Mouse (Mus musculus): ENCODE results near the gene Arrdc2. TPM values are rescaled to one million over a fixed set of nuclear protein-coding genes. Genes with fewer than 3 reads are reported as not detected.

Arrdc2 gene
- polyA plus RNA-seq, 1 experiment, result 12.1 TPM

GRCm38 (mm10) chr8:70790846-70791245 is 48.7 kb downstream of the Arrdc2 start:
- Histone ChIP-seq H3K27ac (ENCODE audit: insufficient read depth, low read length) (no peak overlapping the region), H3K4me1 (ENCODE audit: control insufficient read depth, insufficient read depth, low read length) (no peaks in the 10 kb centered on the region), H3K9ac (ENCODE audit: low read depth, poor library complexity, severe bottlenecking) (no peak overlapping the region), H3K27me3 (ENCODE audit: control insufficient read depth, insufficient read depth, low read length, poor library complexity, severe bottlenecking) (no peaks in the 10 kb centered on the region), H3K9me3 (replicated peaks; ENCODE audit: control insufficient read depth, insufficient read depth, low read length, poor library complexity, severe bottlenecking) (no peaks in the 10 kb centered on the region), H3K36me3 (ENCODE audit: control insufficient read depth, insufficient read depth, low read length, poor library complexity, severe bottlenecking) (no peaks in the 10 kb centered on the region), H3K4me3 (ENCODE audit: low read depth, low read length) (no peak overlapping the region)
- TF ChIP-seq POLR2A (IDR thresholded peaks at IDR 0.05; ENCODE audit: insufficient read depth, low read length), result no peak
- no peak for TF ChIP-seq CTCF (IDR thresholded peaks at IDR 0.05; ENCODE audit: low read depth, low read length)
- TF ChIP-seq EP300 (IDR thresholded peaks at IDR 0.05; ENCODE audit: insufficient read depth, low read depth, low read length), result no peak

GRCm38 (mm10) chr8:70789046-70789445 is 50.5 kb downstream of the Arrdc2 start:
- Histone ChIP-seq H3K9ac (ENCODE audit: low read depth, poor library complexity, severe bottlenecking) (no peak overlapping the region), H3K9me3 (replicated peaks; ENCODE audit: control insufficient read depth, insufficient read depth, low read length, poor library complexity, severe bottlenecking) (no peaks in the 10 kb centered on the region), H3K36me3 (ENCODE audit: control insufficient read depth, insufficient read depth, low read length, poor library complexity, severe bottlenecking) (no peaks in the 10 kb centered on the region), H3K4me1 (ENCODE audit: control insufficient read depth, insufficient read depth, low read length) (no peaks in the 10 kb centered on the region), H3K27ac (ENCODE audit: insufficient read depth, low read length) (no peak overlapping the region), H3K27me3 (ENCODE audit: control insufficient read depth, insufficient read depth, low read length, poor library complexity, severe bottlenecking) (no peaks in the 10 kb centered on the region), H3K4me3 (ENCODE audit: low read depth, low read length) (no peak overlapping the region)
- TF ChIP-seq POLR2A (IDR thresholded peaks at IDR 0.05; ENCODE audit: insufficient read depth, low read length) (no peak), CTCF (IDR thresholded peaks at IDR 0.05; ENCODE audit: low read depth, low read length) (no peak), EP300 (IDR thresholded peaks at IDR 0.05; ENCODE audit: insufficient read depth, low read depth, low read length) (no peak)

- Histone ChIP-seq H3K9ac (ENCODE audit: low read depth, poor library complexity, severe bottlenecking) (no peak overlapping the region), H3K27me3 (ENCODE audit: control insufficient read depth, insufficient read depth, low read length, poor library complexity, severe bottlenecking) (no peaks in the 10 kb centered on the region), H3K9me3 (replicated peaks; ENCODE audit: control insufficient read depth, insufficient read depth, low read length, poor library complexity, severe bottlenecking) (no peaks in the 10 kb centered on the region), H3K4me3 (ENCODE audit: low read depth, low read length) (peak overlapping the region; percentile 2; the same call in 1 of the 2 replicates), H3K27ac (ENCODE audit: insufficient read depth, low read length) (no peak overlapping the region), H3K36me3 (ENCODE audit: control insufficient read depth, insufficient read depth, low read length, poor library complexity, severe bottlenecking) (no peaks in the 10 kb centered on the region), H3K4me1 (ENCODE audit: control insufficient read depth, insufficient read depth, low read length) (no peaks in the 10 kb centered on the region)
- TF ChIP-seq CTCF (IDR thresholded peaks at IDR 0.05; ENCODE audit: low read depth, low read length) (no peak), EP300 (IDR thresholded peaks at IDR 0.05; ENCODE audit: insufficient read depth, low read depth, low read length) (no peak), POLR2A (IDR thresholded peaks at IDR 0.05; ENCODE audit: insufficient read depth, low read length) (no peak)
Observed at GRCm38 (mm10) chr8:70787941-70788667, 51.4 kb downstream of the Arrdc2 start.

GRCm38 (mm10) chr8:70787051-70787445 is 52.5 kb downstream of the Arrdc2 start:
- TF ChIP-seq EP300 (IDR thresholded peaks at IDR 0.05; ENCODE audit: insufficient read depth, low read depth, low read length), result no peak
- no peak for TF ChIP-seq POLR2A (IDR thresholded peaks at IDR 0.05; ENCODE audit: insufficient read depth, low read length)
- no peak for TF ChIP-seq CTCF (IDR thresholded peaks at IDR 0.05; ENCODE audit: low read depth, low read length)
- Histone ChIP-seq H3K4me3 (ENCODE audit: low read depth, low read length) (no peak overlapping the region), H3K9me3 (replicated peaks; ENCODE audit: control insufficient read depth, insufficient read depth, low read length, poor library complexity, severe bottlenecking) (no peaks in the 10 kb centered on the region), H3K9ac (ENCODE audit: low read depth, poor library complexity, severe bottlenecking) (no peak overlapping the region), H3K27ac (ENCODE audit: insufficient read depth, low read length) (no peak overlapping the region), H3K4me1 (ENCODE audit: control insufficient read depth, insufficient read depth, low read length) (no peaks in the 10 kb centered on the region), H3K36me3 (ENCODE audit: control insufficient read depth, insufficient read depth, low read length, poor library complexity, severe bottlenecking) (no peaks in the 10 kb centered on the region), H3K27me3 (ENCODE audit: control insufficient read depth, insufficient read depth, low read length, poor library complexity, severe bottlenecking) (no peaks in the 10 kb centered on the region)

- H3K9ac ChIP-seq (ENCODE audit: low read depth, poor library complexity, severe bottlenecking), result no peak overlapping the region
- H3K27me3 ChIP-seq (ENCODE audit: control insufficient read depth, insufficient read depth, low read length, poor library complexity, severe bottlenecking), result no peaks in the 10 kb centered on the region
- no peak overlapping the region for H3K27ac ChIP-seq (ENCODE audit: insufficient read depth, low read length)
- no peaks in the 10 kb centered on the region for H3K9me3 ChIP-seq (replicated peaks; ENCODE audit: control insufficient read depth, insufficient read depth, low read length, poor library complexity, severe bottlenecking)
- H3K4me3 ChIP-seq (ENCODE audit: low read depth, low read length), result no peak overlapping the region
- no peaks in the 10 kb centered on the region for H3K36me3 ChIP-seq (ENCODE audit: control insufficient read depth, insufficient read depth, low read length, poor library complexity, severe bottlenecking)
- H3K4me1 ChIP-seq (ENCODE audit: control insufficient read depth, insufficient read depth, low read length), result no peaks in the 10 kb centered on the region
- no peak for TF ChIP-seq POLR2A (IDR thresholded peaks at IDR 0.05; ENCODE audit: insufficient read depth, low read length)
- TF ChIP-seq CTCF (IDR thresholded peaks at IDR 0.05; ENCODE audit: low read depth, low read length), result no peak
- no peak for TF ChIP-seq EP300 (IDR thresholded peaks at IDR 0.05; ENCODE audit: insufficient read depth, low read depth, low read length)
Observed at GRCm38 (mm10) chr8:70786291-70787050, 53.0 kb downstream of the Arrdc2 start.

Other genes starting within 250 kb of the Arrdc2 start
- 61.5 and 72.3 TPM in 2 replicates for gene Isyna1, start 245.3 kb downstream of the Arrdc2 start, polyA plus RNA-seq (2011; ENCODE audit: insufficient read depth, insufficient read length, low read depth, missing spikeins)
- gene Ssbp4, start 230.8 kb downstream of the Arrdc2 start, polyA plus RNA-seq (2011; ENCODE audit: insufficient read depth, insufficient read length, low read depth, missing spikeins), result 49.9 and 50.2 TPM in 2 replicates
- gene Lrrc25, start 223.6 kb downstream of the Arrdc2 start, polyA plus RNA-seq (2011; ENCODE audit: insufficient read depth, insufficient read length, low read depth, missing spikeins), result not detected in 2 replicates
- 1.9 and 2.1 TPM in 2 replicates for gene Gdf15, start 207.3 kb downstream of the Arrdc2 start, polyA plus RNA-seq (2011; ENCODE audit: insufficient read depth, insufficient read length, low read depth, missing spikeins)
- gene Pgpep1, start 179.3 kb downstream of the Arrdc2 start, polyA plus RNA-seq (2011; ENCODE audit: insufficient read depth, insufficient read length, low read depth, missing spikeins), result 30.2 and 44.4 TPM in 2 replicates
- 211 TPM in 2 replicates for gene Lsm4, start 166.5 kb downstream of the Arrdc2 start, polyA plus RNA-seq (2011; ENCODE audit: insufficient read depth, insufficient read length, low read depth, missing spikeins)
- 56.6 and 66.4 TPM in 2 replicates for gene Jund, start 140.8 kb downstream of the Arrdc2 start, polyA plus RNA-seq (2011; ENCODE audit: insufficient read depth, insufficient read length, low read depth, missing spikeins)
- not detected in 2 replicates for gene Iqcn, start 136.3 kb downstream of the Arrdc2 start, polyA plus RNA-seq (2011; ENCODE audit: insufficient read depth, insufficient read length, low read depth, missing spikeins)
- gene Gm3336, start 121.2 kb downstream of the Arrdc2 start, polyA plus RNA-seq (2011; ENCODE audit: insufficient read depth, insufficient read length, low read depth, missing spikeins), result 0.99 and 2.5 TPM in 2 replicates
- 1.9 and 2.3 TPM in 2 replicates for gene Pde4c, start 116.0 kb downstream of the Arrdc2 start, polyA plus RNA-seq (2011; ENCODE audit: insufficient read depth, insufficient read length, low read depth, missing spikeins)
- gene Rab3a, start 85.0 kb downstream of the Arrdc2 start, polyA plus RNA-seq (2011; ENCODE audit: insufficient read depth, insufficient read length, low read depth, missing spikeins), result 6.2 and 6.3 TPM in 2 replicates
- 17.7 and 19.1 TPM in 2 replicates for gene Mpv17l2, start 78.8 kb downstream of the Arrdc2 start, polyA plus RNA-seq (2011; ENCODE audit: insufficient read depth, insufficient read length, low read depth, missing spikeins)
- 20.1 and 25.1 TPM in 2 replicates for gene Pik3r2, start 63.0 kb downstream of the Arrdc2 start, polyA plus RNA-seq (2011; ENCODE audit: insufficient read depth, insufficient read length, low read depth, missing spikeins)
- gene Mast3, start 34.7 kb downstream of the Arrdc2 start, polyA plus RNA-seq (2011; ENCODE audit: insufficient read depth, insufficient read length, low read depth, missing spikeins), result 9.1 and 10.9 TPM in 2 replicates
- gene Il12rb1, start 31.3 kb downstream of the Arrdc2 start, polyA plus RNA-seq (2011; ENCODE audit: insufficient read depth, insufficient read length, low read depth, missing spikeins), result 1.1 and 2.0 TPM in 2 replicates
- gene Kcnn1, start 23.5 kb upstream of the Arrdc2 start, polyA plus RNA-seq (2011; ENCODE audit: insufficient read depth, insufficient read length, low read depth, missing spikeins), result 3.2 and 3.5 TPM in 2 replicates
- gene Ccdc124, start 34.2 kb upstream of the Arrdc2 start, polyA plus RNA-seq (2011; ENCODE audit: insufficient read depth, insufficient read length, low read depth, missing spikeins), result 62.8 and 67.2 TPM in 2 replicates
- gene Slc5a5, start 53.0 kb upstream of the Arrdc2 start, polyA plus RNA-seq (2011; ENCODE audit: insufficient read depth, insufficient read length, low read depth, missing spikeins), result 13.3 TPM in 2 replicates
- gene Rpl18a, start 57.7 kb upstream of the Arrdc2 start, polyA plus RNA-seq (2011; ENCODE audit: insufficient read depth, insufficient read length, low read depth, missing spikeins), result 2,473 and 2,707 TPM in 2 replicates
- 32.8 and 37.3 TPM in 2 replicates for gene Map1s, start 66.2 kb upstream of the Arrdc2 start, polyA plus RNA-seq (2011; ENCODE audit: insufficient read depth, insufficient read length, low read depth, missing spikeins)

Measured in ES-Bruce4 (cell line).